Mouse (Mus musculus) monocyte, adult 2 months (primary cell): ENCODE results near the gene Prtn3.
"Not testable (repeated sequence)": the region's sequence is repeated elsewhere in the genome, so short reads cannot be mapped to it uniquely, and the experiment has no call there.

ENCODE experiments used
- DNase-seq, 2 experiments: peaks; one replicate each; pipeline ENCODE4 v3.0.0; 2022; ENCODE audit warnings: low spot score in 2 of 2, low read depth in 1 of 2

Gene Prtn3

GRCm38 (mm10) chr10:79873313-79873712, 963 bp upstream of the Prtn3 start:
- DNase-seq: no peak

- no peak for DNase-seq
These were observed 474 bp upstream of the Prtn3 start for GRCm38 (mm10) chr10:79873715-79874289.

GRCm38 (mm10) chr10:79877174-79877573, 2.9 kb downstream of the Prtn3 start:
- DNase-seq: no peak

- DNase-seq: peak; percentile 54 to 59
These were observed 3.5 kb downstream of the Prtn3 start for GRCm38 (mm10) chr10:79877757-79878156.

- no peak for DNase-seq
These were observed 5.3 kb downstream of the Prtn3 start for GRCm38 (mm10) chr10:79879527-79879926.

- DNase-seq: no peak
These were observed 6.4 kb downstream of the Prtn3 start for GRCm38 (mm10) chr10:79880721-79881120.

- DNase-seq: no peak
These were observed 7.7 kb downstream of the Prtn3 start for GRCm38 (mm10) chr10:79881981-79882380.

GRCm38 (mm10) chr10:79883297-79884084, 9.2 kb downstream of the Prtn3 start:
- DNase-seq: peak; percentile 46 to 67

GRCm38 (mm10) chr10:79884446-79884845, 10.2 kb downstream of the Prtn3 start:
- DNase-seq: no peak

GRCm38 (mm10) chr10:79884938-79885337, 10.7 kb downstream of the Prtn3 start:
- DNase-seq: not testable (repeated sequence)

GRCm38 (mm10) chr10:79886054-79886453, 11.8 kb downstream of the Prtn3 start, which contains the start of gene Elane:
TSS of gene Elane (plus strand) at chr10:79886247.
- no peak for DNase-seq

GRCm38 (mm10) chr10:79886611-79887010, 12.3 kb downstream of the Prtn3 start:
- DNase-seq: no peak

GRCm38 (mm10) chr10:79889386-79889785, 15.1 kb downstream of the Prtn3 start:
- no peak for DNase-seq

GRCm38 (mm10) chr10:79890670-79891069, 16.4 kb downstream of the Prtn3 start, which contains the start of gene Cfd:
TSS of gene Cfd (plus strand) at chr10:79890853.
- DNase-seq: no peak

- DNase-seq: peak; percentile 39 to 72
These were observed 18.3 kb downstream of the Prtn3 start for GRCm38 (mm10) chr10:79892451-79893118.

GRCm38 (mm10) chr10:79896306-79896705, 22.0 kb downstream of the Prtn3 start:
- DNase-seq: no peak

GRCm38 (mm10) chr10:79896814-79897213, 22.5 kb downstream of the Prtn3 start:
- DNase-seq: no peak

GRCm38 (mm10) chr10:79897316-79898245, 23.3 kb downstream of the Prtn3 start:
- no peak for DNase-seq

- DNase-seq: no peak
These were observed 26.7 kb downstream of the Prtn3 start for GRCm38 (mm10) chr10:79900951-79901410.

GRCm38 (mm10) chr10:79906712-79907111, 32.4 kb downstream of the Prtn3 start:
- DNase-seq: no peak

GRCm38 (mm10) chr10:79907415-79907814, 33.1 kb downstream of the Prtn3 start:
- DNase-seq: no peak
